Mouse (Mus musculus) CD8-positive naive resting alpha-beta T cell, adult 2 months (primary cell): ENCODE data around the gene Iscu.

ENCODE experiments used
- DNase-seq, 2 experiments: peaks; one replicate each; pipeline ENCODE4 v3.0.0; 2022; ENCODE audit warnings: low read depth in 2 of 2, low spot score in 2 of 2

Gene Iscu

DNA sequence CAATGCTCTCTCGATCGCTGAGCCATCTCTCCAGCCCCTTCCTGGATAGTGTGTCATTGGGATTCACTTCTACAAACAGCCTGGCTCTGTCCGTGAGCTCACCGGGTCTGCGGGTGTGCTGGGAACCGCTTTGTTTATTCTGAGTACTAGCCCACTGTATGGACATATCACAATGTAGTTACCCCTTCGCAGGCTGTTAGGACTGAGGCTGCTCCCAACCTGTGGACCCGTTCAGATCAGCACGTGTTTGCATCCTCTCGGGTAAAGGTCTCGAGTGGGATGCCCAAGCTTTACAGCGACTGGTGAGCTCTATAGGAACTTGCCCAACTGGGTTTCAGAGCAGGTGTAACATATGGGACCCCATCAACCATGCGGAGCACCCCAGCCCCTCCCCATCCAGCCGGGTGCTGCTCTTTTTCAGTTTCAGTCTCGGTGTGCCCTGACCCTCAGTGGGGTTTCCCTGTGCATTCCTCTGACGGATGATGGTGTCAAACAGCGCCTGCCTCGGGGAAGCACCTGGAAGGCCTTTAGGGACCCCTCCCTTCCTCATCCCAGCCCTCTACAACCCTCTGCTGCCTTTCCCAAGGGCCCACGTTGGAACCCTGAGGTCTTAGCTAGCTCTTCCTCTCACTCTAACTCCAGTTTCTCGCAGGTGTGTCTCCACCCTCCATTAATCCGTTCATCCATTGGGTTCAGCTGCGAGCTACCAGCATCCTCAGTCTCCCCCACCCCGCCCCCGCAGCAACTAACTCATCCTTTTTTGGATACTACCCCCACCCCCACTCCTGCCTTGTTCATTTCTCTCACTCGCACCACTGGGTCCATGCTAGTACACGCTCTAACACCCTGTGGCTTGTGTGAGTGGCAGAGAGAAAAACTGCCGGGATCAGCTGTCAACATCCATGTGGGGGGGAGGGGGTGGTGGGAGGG lies 41.8 kb downstream of the Iscu start:
- no peak for DNase-seq

GRCm38 (mm10) chr5:113815041-113815389 lies 42.5 kb downstream of the Iscu start:
- no peak for DNase-seq

- peak; percentile 64 to 72 for DNase-seq
These were observed 43.1 kb downstream of the Iscu start for GRCm38 (mm10) chr5:113815638-113816152.

GRCm38 (mm10) chr5:113818572-113818971 lies 46.0 kb downstream of the Iscu start:
- DNase-seq: no peak

DNA sequence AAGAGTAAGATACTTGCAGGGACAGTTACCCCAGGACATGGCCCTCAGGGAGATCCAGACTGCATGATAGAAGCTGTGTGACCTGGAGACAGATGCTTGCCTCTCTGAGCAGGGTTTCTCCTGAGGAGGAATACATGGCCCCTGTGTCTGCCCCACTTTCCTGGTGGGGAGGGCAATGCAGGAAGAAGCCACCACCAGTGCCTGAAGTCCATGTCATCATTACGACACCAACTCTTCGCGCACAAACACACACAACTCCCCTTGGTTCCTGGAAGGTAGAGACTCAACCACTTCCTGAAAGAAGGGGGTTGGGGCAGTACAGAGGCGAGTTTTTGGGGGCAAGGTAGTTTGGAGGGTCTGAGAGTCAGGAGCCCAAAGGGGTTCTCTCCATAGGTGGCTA lies 51.7 kb downstream of the Iscu start:
- DNase-seq: peak; percentile 64 to 75

DNA sequence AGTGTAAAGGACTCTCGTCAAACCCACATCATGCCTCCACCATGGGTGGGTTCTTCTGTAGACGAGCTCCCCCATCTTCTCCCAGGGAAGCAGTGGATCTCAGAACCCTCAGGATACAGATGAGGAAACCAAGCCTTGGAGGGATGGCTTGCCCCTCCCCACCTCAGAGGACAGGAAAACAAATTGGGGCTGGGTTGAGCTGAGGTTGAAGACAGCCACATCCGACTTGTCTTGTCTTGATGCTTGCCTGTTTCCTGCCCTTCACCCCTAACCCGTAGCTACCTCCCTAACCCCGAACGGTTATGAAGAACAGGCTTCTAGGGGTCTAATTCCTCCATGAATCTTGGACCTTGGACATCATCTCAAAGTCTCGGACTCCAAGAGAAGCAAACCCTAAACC lies 53.0 kb downstream of the Iscu start:
- DNase-seq: peak in 1 of 2 experiments; percentile 70

- no peak for DNase-seq
These were observed 54.1 kb downstream of the Iscu start for GRCm38 (mm10) chr5:113826619-113827018.
